Mouse (Mus musculus) adrenal gland (tissue): ENCODE data around the gene Kcnj11.

Experiments
- intact Hi-C: fragments of 180-260 bp; cut with DNase I; formaldehyde crosslinking; loops from one replicate; pipeline ENCODE4 v1.15.1; 2025
- long read RNA-seq, 2 experiments: library from polyadenylated mRNA; unstranded; transcript quantifications; one replicate each; pipeline ENCODE4 v2.0.0; 2020; ENCODE audit warnings: borderline replicate concordance in 1 of 2; ENCODE audit not compliant: insufficient replicate concordance in 1 of 2

Gene Kcnj11
- long read RNA-seq, experiment 1 = 0 reads
- long read RNA-seq, experiment 2 = 0 reads

GRCm38 (mm10) chr7:46100563-46100962, at the start of gene Kcnj11:
Gene Kcnj11, minus strand, starts transcription at chr7:46100764.
- intact Hi-C loops = no loop called here

GRCm38 (mm10) chr7:46147417-46147816, 46.9 kb upstream of the Kcnj11 start:
- intact Hi-C loops = no loop called here

GRCm38 (mm10) chr7:46146675-46147308, 46.2 kb upstream of the Kcnj11 start:
- intact Hi-C loops = no loop called here

GRCm38 (mm10) chr7:46144061-46144460, 43.5 kb upstream of the Kcnj11 start:
- intact Hi-C loops = no loop called here

- intact Hi-C loops = no loop called here
These were observed 37.9 kb upstream of the Kcnj11 start for GRCm38 (mm10) chr7:46138329-46138930.

GRCm38 (mm10) chr7:46133858-46134257, 33.3 kb upstream of the Kcnj11 start:
- intact Hi-C loops = no loop called here

GRCm38 (mm10) chr7:46132229-46132628, 31.7 kb upstream of the Kcnj11 start:
- intact Hi-C loops = no loop called here

GRCm38 (mm10) chr7:46131806-46132205, 31.2 kb upstream of the Kcnj11 start:
- intact Hi-C loops = no loop called here

- intact Hi-C loops = no loop called here
These were observed 30.7 kb upstream of the Kcnj11 start for GRCm38 (mm10) chr7:46131266-46131665.

GRCm38 (mm10) chr7:46130723-46131122, 30.2 kb upstream of the Kcnj11 start:
- intact Hi-C loops = no loop called here

- intact Hi-C loops = no loop called here
These were observed 29.1 kb upstream of the Kcnj11 start for GRCm38 (mm10) chr7:46129463-46130179.

- intact Hi-C loops = no loop called here
These were observed 27.6 kb upstream of the Kcnj11 start for GRCm38 (mm10) chr7:46128196-46128595.

- intact Hi-C loops = no loop called here
These were observed 24.8 kb upstream of the Kcnj11 start for GRCm38 (mm10) chr7:46125340-46125739.

- intact Hi-C loops = no loop called here
These were observed 23.9 kb upstream of the Kcnj11 start for GRCm38 (mm10) chr7:46124460-46124859.

- intact Hi-C loops = no loop called here
These were observed 22.4 kb upstream of the Kcnj11 start for GRCm38 (mm10) chr7:46122964-46123363.

- intact Hi-C loops = no loop called here
These were observed 16.5 kb upstream of the Kcnj11 start for GRCm38 (mm10) chr7:46117035-46117434.

- intact Hi-C loops = no loop called here
These were observed 15.6 kb upstream of the Kcnj11 start for GRCm38 (mm10) chr7:46116118-46116581.

- intact Hi-C loops = no loop called here
These were observed 12.9 kb upstream of the Kcnj11 start for GRCm38 (mm10) chr7:46113435-46113834.

GRCm38 (mm10) chr7:46111938-46112337, 11.4 kb upstream of the Kcnj11 start:
- intact Hi-C loops = no loop called here

- intact Hi-C loops = no loop called here
These were observed 10.8 kb upstream of the Kcnj11 start for GRCm38 (mm10) chr7:46111212-46111817.

GRCm38 (mm10) chr7:46110079-46110478, 9.5 kb upstream of the Kcnj11 start:
- intact Hi-C loops = no loop called here

GRCm38 (mm10) chr7:46105484-46105883, 4.9 kb upstream of the Kcnj11 start:
- intact Hi-C loops = no loop called here
